Mouse (Mus musculus) heart, embryonic 15.5 days (tissue): Measurements from ENCODE around the gene Galnt10. TPM values are rescaled to one million over a fixed set of nuclear protein-coding genes. Genes with fewer than 3 reads are reported as not detected.

Experiments
- ATAC-seq: fragments of 200-750 bp; cut with Nextera tagmentation; replicated peaks from 2 replicates; pipeline ENCODE4 v1.8.0; 2017; ENCODE audit warnings: low read depth, moderate TSS enrichment; ENCODE audit not compliant: insufficient number of reproducible peaks, insufficient read depth, low FRiP score
- H3K27ac ChIP-seq: fragments of 300-500 bp; sonication (generic); 2 replicates; pipeline ENCODE4 v1.5.1; 2015; ENCODE audit warnings: mild to moderate bottlenecking, inconsistent platforms
- H3K27me3 ChIP-seq: fragments of 300-500 bp; sonication (generic); 2 replicates; pipeline ENCODE4 v1.6.1; 2015; ENCODE audit warnings: inconsistent platforms
- H3K36me3 ChIP-seq: fragments of 300-500 bp; sonication (generic); 2 replicates; pipeline ENCODE4 v1.6.1; 2015; ENCODE audit warnings: mild to moderate bottlenecking, inconsistent platforms
- H3K4me1 ChIP-seq: fragments of 300-500 bp; sonication (generic); replicated peaks from 2 replicates; pipeline ENCODE4 v1.6.1; 2015; ENCODE audit warnings: inconsistent platforms
- H3K4me2 ChIP-seq: fragments of 300-500 bp; sonication (generic); 2 replicates; pipeline ENCODE4 v1.6.1; 2015; ENCODE audit warnings: inconsistent platforms, mild to moderate bottlenecking, moderate library complexity
- H3K4me3 ChIP-seq: fragments of 300-500 bp; sonication (generic); 2 replicates; pipeline ENCODE4 v1.5.1; 2015; ENCODE audit warnings: mild to moderate bottlenecking, inconsistent platforms
- H3K9ac ChIP-seq: fragments of 300-500 bp; sonication (generic); 2 replicates; pipeline ENCODE4 v1.6.1; 2015; ENCODE audit warnings: mild to moderate bottlenecking, inconsistent platforms
- H3K9me3 ChIP-seq: fragments of 300-500 bp; sonication (generic); replicated peaks from 2 replicates; pipeline ENCODE4 v1.6.1; 2016; ENCODE audit warnings: inconsistent platforms
- WGBS: fragments of 180-500 bp; shearing (Covaris S2); methylation state at CpG from one replicate; pipeline ENCODE4 v1.1.7; 2015; ENCODE audit warnings: mixed read lengths; 5-methylcytosine and 5-hydroxymethylcytosine counted together
- polyA plus RNA-seq: library from polyadenylated mRNA; unstranded; fragments of >200 nt; fragmentation: Nextera tagmentation; extraction: Ambion mirVana; gene quantifications from 2 replicates; pipeline ENCODE4 v1.2.1, GENCODE M21; 2015

Galnt10 gene
- polyA plus RNA-seq, 1 experiment from 2014 or later: 8.9 TPM

DNA sequence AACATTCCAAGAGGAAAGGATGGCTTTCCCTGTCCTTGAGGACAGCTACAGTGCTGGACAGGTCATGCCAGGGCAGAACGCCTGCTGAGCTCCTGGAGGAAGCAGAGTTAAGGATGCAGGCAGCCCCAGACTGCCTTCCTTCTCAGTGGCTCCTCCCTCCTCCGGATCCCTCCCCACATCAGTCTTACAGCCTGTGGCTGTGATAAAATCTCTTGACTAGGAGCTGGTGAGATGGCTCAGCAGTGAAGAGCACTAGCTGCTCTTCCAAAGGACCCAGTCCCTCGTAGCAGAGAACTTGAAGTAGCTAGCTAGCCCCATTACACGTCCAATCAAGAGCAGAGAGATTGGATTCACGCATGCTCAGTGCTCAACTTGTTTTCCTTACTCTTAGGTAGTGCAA, 15.6 kb downstream of the Galnt10 start:
- no peaks in the 10 kb centered on the region for H3K9me3 ChIP-seq
- H3K4me3 ChIP-seq: no peak overlapping the region
- ATAC-seq: no peak
- H3K4me2 ChIP-seq: no peak overlapping the region
- H3K4me1 ChIP-seq: peaks cover 25% of the 10 kb centered on the region
- no peak overlapping the region for H3K27ac ChIP-seq
- no peaks in the 10 kb centered on the region for H3K27me3 ChIP-seq
- WGBS: 37% methylated on average over 5 of the region's 5 CpGs
- H3K9ac ChIP-seq: no peak overlapping the region
- H3K36me3 ChIP-seq: no peaks in the 10 kb centered on the region

DNA sequence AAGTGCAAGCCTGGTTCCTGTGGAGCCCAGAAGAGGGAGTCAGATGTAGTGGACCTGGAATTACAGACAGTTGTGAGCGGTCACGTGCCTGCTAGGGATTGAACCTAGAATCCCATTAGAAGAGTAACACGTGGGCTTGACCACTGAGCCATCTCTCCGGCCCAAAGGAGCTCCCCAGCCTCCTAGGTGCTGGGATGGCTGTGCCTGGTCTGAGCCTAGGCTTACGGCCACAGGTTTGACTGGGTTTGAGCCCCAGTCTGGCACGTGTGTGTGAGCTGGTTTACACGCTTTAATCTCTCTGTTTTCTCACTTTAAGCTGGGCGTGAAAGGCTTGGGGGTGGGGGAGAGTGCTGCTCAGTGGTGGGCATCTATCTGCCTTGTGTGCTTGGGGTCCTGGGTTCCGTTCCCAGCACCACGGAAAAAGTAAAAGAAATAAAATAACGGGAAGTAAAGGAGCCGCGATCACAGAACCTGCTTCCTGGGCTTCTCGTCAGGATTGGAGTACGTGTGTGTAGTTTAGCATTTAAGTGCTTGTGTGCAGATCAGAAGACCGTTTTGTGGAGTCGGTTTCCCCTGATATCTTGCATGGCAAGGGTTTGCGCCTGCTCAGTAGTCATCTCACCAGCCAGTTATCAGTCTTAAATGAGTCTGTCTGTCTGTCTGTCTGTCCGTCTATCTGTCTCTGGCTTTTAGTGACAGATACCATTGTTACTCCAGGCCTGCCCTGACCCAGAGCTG, 16.4 kb downstream of the Galnt10 start:
- Histone ChIP-seq H3K4me3 (no peak overlapping the region), H3K36me3 (no peaks in the 10 kb centered on the region), H3K4me2 (no peak overlapping the region), H3K27ac (no peak overlapping the region), H3K9me3 (no peaks in the 10 kb centered on the region), H3K4me1 (peaks cover 16% of the 10 kb centered on the region), H3K9ac (no peak overlapping the region), H3K27me3 (no peaks in the 10 kb centered on the region)
- WGBS: 83% methylated on average over 19 of the region's 19 CpGs
- no peak for ATAC-seq

DNA sequence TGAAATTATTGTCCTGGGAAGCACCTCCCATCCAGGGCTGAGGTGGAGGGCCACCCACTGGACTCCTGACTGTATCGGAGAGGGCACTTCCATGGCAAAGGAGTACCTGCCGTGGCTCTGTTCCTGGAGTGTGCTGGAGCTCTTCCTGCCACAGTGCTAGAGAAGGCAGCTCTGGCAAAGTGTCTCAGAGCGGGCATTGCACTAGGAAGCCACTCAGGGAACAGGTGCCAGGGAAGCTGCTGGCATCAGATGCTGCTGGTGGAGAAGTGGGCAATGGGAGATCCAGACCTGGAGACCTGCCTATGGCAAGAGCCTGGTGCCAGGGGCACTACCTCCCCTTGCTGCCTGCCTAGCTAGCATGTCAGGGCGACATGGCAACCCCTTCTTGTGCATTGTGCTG, 17.0 kb downstream of the Galnt10 start:
- H3K27ac ChIP-seq: no peak overlapping the region
- no peak overlapping the region for H3K4me2 ChIP-seq
- H3K4me1 ChIP-seq: peaks cover 12% of the 10 kb centered on the region
- H3K27me3 ChIP-seq: no peaks in the 10 kb centered on the region
- H3K9me3 ChIP-seq: no peaks in the 10 kb centered on the region
- ATAC-seq: no peak
- 80% methylated on average over 4 of the region's 4 CpGs for WGBS
- H3K4me3 ChIP-seq: no peak overlapping the region
- H3K36me3 ChIP-seq: no peaks in the 10 kb centered on the region
- H3K9ac ChIP-seq: no peak overlapping the region

DNA sequence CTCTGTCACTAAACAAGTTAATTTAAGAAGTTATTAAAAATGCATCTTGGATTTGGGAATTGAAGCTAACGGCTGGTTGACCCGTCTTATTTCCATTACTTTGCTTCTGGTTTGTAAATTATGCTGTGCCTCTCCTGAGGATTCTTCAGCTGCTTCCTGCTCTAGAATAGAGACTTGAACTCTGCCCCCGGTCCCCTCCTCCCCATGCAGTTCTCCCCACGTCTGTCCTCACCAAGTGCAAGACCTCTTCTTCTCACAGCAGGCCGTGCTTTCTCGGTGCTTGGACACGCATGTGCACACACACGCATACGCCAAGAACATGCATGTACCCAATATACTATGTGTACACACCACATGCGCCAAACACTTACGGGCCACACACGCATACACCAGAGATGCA, 18.0 kb downstream of the Galnt10 start:
- no peak overlapping the region for H3K27ac ChIP-seq
- no peak for ATAC-seq
- no peak overlapping the region for H3K9ac ChIP-seq
- H3K27me3 ChIP-seq: no peaks in the 10 kb centered on the region
- H3K4me1 ChIP-seq: peaks cover 13% of the 10 kb centered on the region
- WGBS: 86% methylated on average over 12 of the region's 12 CpGs
- no peak overlapping the region for H3K4me2 ChIP-seq
- no peaks in the 10 kb centered on the region for H3K36me3 ChIP-seq
- no peak overlapping the region for H3K4me3 ChIP-seq
- no peaks in the 10 kb centered on the region for H3K9me3 ChIP-seq

DNA sequence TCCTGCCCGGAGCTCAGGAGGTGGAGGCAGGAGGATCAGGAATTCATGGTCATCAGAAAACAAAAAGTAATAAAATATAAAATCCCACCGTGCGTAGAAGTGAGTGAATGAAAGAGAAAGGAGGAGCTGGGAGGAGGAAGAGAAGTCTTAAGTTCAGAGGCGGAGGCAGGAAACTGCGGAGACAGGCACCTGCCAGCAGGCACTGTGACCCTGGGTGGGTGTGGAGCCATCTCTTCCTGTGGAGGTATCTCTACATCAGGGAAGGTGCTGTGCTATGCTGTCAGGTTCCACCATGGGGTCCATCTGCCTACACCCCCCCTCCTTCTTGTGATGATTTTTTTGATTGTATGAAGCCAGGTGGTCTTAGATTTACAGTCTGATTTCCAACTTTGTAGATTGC, 19.5 kb downstream of the Galnt10 start:
- WGBS: 71% methylated on average over 5 of the region's 5 CpGs
- H3K9me3 ChIP-seq: no peaks in the 10 kb centered on the region
- ATAC-seq: no peak

DNA sequence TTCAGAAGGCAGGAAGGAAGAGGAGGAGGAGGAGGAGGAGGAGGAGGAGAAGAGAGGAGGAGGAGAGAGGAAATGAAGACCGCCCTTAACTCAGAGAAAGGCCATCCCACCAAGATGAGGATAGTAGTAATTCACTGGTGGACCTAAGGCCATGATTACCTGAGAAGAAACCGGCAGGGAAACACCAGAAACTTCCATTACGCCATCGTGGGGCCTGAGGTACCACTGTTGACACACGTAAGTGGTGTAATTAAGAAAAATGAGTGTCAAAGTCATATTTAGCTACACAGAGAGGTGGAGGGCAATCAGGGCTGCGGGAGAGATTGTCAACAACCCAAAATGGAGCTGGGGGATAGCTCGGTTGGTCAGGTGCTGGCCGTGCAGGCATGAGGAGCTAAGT, 23.0 kb downstream of the Galnt10 start:
- 80% methylated on average over 8 of the region's 8 CpGs for WGBS
- Histone ChIP-seq H3K9ac (no peak overlapping the region), H3K27me3 (no peaks in the 10 kb centered on the region), H3K4me1 (peaks cover 25% of the 10 kb centered on the region), H3K4me3 (no peak overlapping the region), H3K9me3 (no peaks in the 10 kb centered on the region), H3K36me3 (no peaks in the 10 kb centered on the region), H3K4me2 (no peak overlapping the region), H3K27ac (no peak overlapping the region)
- ATAC-seq: no peak

More for the DNA sequence above, 19.5 kb downstream of the Galnt10 start:
- no peaks in the 10 kb centered on the region for H3K36me3 ChIP-seq
- H3K4me2 ChIP-seq: no peak overlapping the region
- peaks cover 16% of the 10 kb centered on the region for H3K4me1 ChIP-seq
- H3K9ac ChIP-seq: no peak overlapping the region
- no peak overlapping the region for H3K4me3 ChIP-seq
- no peak overlapping the region for H3K27ac ChIP-seq
- no peaks in the 10 kb centered on the region for H3K27me3 ChIP-seq

DNA sequence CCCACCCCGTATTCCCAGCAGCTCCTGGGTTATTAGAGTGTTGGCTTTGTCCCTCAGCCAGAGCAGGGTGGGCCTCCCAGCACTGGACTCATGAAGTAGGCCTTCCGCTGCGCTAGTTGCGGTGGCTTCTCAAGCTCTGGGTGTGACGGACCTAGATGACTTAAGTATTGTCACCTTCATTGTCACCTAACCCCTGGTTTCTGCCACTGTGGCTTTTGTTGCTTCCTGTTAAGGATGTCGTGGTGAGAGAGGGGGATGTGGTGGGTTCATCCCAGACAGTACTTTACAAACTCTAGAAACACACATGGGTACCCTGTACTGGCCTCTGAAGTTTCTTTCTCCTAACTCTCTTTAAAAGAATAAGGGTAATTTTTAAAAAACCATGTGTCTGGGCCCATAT, 24.3 kb downstream of the Galnt10 start:
- Histone ChIP-seq H3K4me1 (peaks cover 32% of the 10 kb centered on the region), H3K4me2 (no peak overlapping the region), H3K9me3 (no peaks in the 10 kb centered on the region), H3K36me3 (no peaks in the 10 kb centered on the region), H3K4me3 (no peak overlapping the region), H3K9ac (no peak overlapping the region), H3K27me3 (no peaks in the 10 kb centered on the region), H3K27ac (no peak overlapping the region)
- 74% methylated on average over 6 of the region's 6 CpGs for WGBS
- ATAC-seq: no peak

DNA sequence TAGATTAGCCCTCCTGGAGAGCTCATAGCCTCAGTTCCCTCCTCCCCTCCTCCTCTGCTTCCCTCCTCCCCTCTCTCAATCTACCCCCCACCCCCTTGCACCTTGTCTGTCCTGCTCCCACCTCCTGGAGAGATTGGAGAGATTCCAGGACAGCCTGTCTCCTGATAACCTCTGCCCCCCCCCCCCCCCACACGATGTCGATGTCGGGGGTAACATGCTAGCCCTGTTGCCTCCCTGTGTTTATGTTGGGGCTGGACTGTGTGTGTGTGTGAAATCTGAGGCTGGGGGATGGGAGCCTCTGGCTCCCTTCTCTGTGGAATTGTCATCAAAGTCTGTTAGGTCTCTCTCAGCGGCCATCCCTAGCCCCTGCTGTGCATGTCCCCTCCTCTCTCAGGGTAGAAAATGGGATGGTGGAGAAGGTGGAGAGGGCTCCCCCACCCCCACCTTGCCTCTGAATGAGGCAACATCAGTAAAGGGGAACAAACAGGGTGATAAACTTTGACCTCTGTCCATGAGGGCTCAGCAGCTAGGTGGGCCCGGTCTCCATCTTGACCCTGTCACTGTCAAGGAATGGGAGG, 26.0 kb downstream of the Galnt10 start:
- H3K9me3 ChIP-seq: no peaks in the 10 kb centered on the region
- peaks cover 39% of the 10 kb centered on the region for H3K4me1 ChIP-seq
- no peak overlapping the region for H3K4me3 ChIP-seq
- no peaks in the 10 kb centered on the region for H3K27me3 ChIP-seq
- H3K4me2 ChIP-seq: no peak overlapping the region
- ATAC-seq: no peak
- no peak overlapping the region for H3K9ac ChIP-seq
- no peaks in the 10 kb centered on the region for H3K36me3 ChIP-seq
- WGBS: 13% methylated on average over 5 of the region's 5 CpGs
- H3K27ac ChIP-seq: no peak overlapping the region

DNA sequence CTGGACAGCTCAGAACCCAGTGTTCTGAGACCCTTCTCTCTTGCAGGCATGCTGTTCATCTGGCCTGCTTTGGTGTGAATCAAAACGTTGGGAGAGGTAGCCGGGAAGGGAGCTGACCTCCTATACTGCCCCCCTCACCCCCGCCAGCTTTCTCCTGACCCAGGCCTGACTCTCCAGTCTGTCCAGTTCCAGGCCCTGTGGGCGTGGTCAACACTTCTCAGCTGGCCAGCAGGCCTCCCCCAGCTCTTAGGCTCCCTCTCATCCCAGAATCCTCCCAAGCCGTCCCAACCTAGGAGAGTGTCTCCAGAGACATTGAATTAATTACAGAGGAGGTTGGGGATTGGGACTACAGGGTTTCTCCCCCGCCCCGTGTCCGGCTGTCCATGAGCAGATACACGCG, 26.6 kb downstream of the Galnt10 start:
- Histone ChIP-seq H3K27ac (no peak overlapping the region), H3K4me3 (no peak overlapping the region), H3K9ac (no peak overlapping the region)

DNA sequence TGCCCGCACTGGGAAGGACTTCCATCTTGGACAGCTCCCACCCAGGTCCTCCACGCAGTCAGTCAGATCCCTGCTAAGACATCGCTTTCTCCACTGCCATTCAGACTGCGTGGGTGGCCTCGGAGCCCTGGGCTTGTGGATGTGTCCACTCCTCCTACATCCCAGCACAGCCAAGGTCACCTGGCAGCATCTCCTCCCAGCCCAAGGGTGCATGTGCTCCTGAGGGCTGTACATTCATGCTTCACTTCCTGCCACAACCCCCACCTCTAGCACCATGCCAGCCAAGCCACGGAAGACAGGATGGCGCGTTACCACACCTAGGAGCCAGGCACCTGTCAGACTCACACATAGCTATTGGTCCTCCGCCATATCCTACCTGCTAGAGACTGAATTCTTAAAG, 27.8 kb downstream of the Galnt10 start:
- WGBS: 78% methylated on average over 9 of the region's 9 CpGs
- ATAC-seq: no peak; the same call in 1 of the 2 replicates

More for the DNA sequence above, 26.6 kb downstream of the Galnt10 start:
- Histone ChIP-seq H3K4me2 (no peak overlapping the region), H3K9me3 (no peaks in the 10 kb centered on the region), H3K36me3 (no peaks in the 10 kb centered on the region), H3K4me1 (peaks cover 39% of the 10 kb centered on the region), H3K27me3 (no peaks in the 10 kb centered on the region)
- ATAC-seq: no peak
- 56% methylated on average over 10 of the region's 10 CpGs for WGBS

DNA sequence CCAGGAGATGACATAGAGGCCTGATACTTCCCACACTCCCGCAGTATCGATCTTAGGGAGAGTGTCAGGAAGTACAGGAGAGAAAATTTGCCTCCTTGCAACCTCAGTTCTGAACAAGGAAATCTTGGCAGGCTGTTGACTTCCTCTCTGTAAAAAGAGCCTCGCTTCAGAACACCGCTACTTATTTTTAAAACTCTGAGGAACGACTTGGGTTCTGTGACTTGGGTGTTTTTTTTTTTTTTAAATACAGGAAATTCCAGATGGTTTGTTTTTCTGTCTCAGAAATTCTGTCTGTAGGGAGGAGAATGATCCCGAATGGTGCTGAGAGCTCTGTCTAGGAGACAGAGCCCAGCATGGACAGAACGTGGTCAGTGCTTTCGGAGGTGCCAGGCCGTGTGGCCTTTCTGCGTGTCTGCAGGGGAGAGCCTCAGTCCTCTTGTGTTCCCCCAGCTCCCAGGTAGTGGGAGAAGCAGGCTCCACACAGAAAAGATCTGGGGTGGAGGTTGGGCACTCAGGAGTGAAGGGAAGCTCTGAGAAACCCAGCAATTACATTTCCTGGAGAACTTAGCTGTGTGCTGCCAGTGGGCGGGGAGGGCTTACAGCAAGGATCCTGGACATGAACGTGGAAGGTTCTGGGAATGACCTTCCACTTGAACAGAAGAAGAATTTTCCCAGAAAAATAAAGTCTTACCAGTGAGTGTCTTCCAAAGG, 28.9 kb downstream of the Galnt10 start:
- Histone ChIP-seq H3K9me3 (no peaks in the 10 kb centered on the region), H3K9ac (no peak overlapping the region), H3K36me3 (no peaks in the 10 kb centered on the region), H3K27me3 (no peaks in the 10 kb centered on the region), H3K4me1 (peaks cover 37% of the 10 kb centered on the region), H3K4me3 (no peak overlapping the region), H3K4me2 (no peak overlapping the region), H3K27ac (peak overlapping the region; percentile 77)
- 51% methylated on average over 12 of the region's 12 CpGs for WGBS
- ATAC-seq: no peak

More for the DNA sequence above, 27.8 kb downstream of the Galnt10 start:
- Histone ChIP-seq H3K36me3 (no peaks in the 10 kb centered on the region), H3K27ac (no peak overlapping the region), H3K27me3 (no peaks in the 10 kb centered on the region), H3K4me3 (no peak overlapping the region), H3K9ac (no peak overlapping the region), H3K4me2 (no peak overlapping the region), H3K4me1 (peaks cover 40% of the 10 kb centered on the region), H3K9me3 (no peaks in the 10 kb centered on the region)
